Mouse (Mus musculus) kidney, embryonic 15.5 days (tissue): Measurements from ENCODE around the gene Rps6kb1. TPM values are rescaled to one million over a fixed set of nuclear protein-coding genes. Genes with fewer than 3 reads are reported as not detected.

Experiments
- microRNA counts: library from miRNA; unstranded; fragments of <30 nt; microRNA quantifications from one replicate; lab custom pipeline; 2016
- microRNA-seq: library from miRNA; unstranded; fragments of <30 nt; microRNA quantifications from one replicate; pipeline ENCODE4, GENCODE M21; 2016
- polyA plus RNA-seq: library from polyadenylated mRNA; unstranded; fragments of >200 nt; fragmentation: Nextera tagmentation; extraction: Ambion mirVana; gene quantifications from 2 replicates; pipeline ENCODE4 v1.2.1, GENCODE M21; 2015

The Rps6kb1 gene
- polyA plus RNA-seq, 1 experiment from 2014 or later: 60.9 TPM

MicroRNA genes within 50 kb of the gene (microRNA counts, 519-probe panel; counts per million panel counts)
- microRNA mmu-miR-21 (lab: Ali Mortazavi, UCI): 3,190 counts per million, percentile 85 among the panel's probes with 10 or more counts

Small RNA genes lying within 50 kb of the gene (microRNA-seq; reads per million reads assigned to microRNA genes)
- gene Mir21a: 7,421 reads per million, percentile 94 among the genes with 10 or more reads in this experiment

Other genes with a start within 250 kb of the Rps6kb1 start
- gene Med13, start 187.2 kb downstream of the Rps6kb1 start, polyA plus RNA-seq: 8.5 and 10.2 TPM in 2 replicates
- gene Rnft1, start 60.1 kb downstream of the Rps6kb1 start, polyA plus RNA-seq: 42.3 and 45.9 TPM in 2 replicates
- gene Tubd1, start 186 bp upstream of the Rps6kb1 start, polyA plus RNA-seq: 10.3 and 10.5 TPM in 2 replicates
- gene Vmp1, start 139.0 kb upstream of the Rps6kb1 start, polyA plus RNA-seq: 139 and 144 TPM in 2 replicates
- 35.8 and 38.2 TPM in 2 replicates for gene Ptrh2, start 139.2 kb upstream of the Rps6kb1 start, polyA plus RNA-seq
- gene Cltc, start 212.8 kb upstream of the Rps6kb1 start, polyA plus RNA-seq: 148 and 157 TPM in 2 replicates